Mouse (Mus musculus): Measurements from ENCODE around the gene Carhsp1.

DNA sequence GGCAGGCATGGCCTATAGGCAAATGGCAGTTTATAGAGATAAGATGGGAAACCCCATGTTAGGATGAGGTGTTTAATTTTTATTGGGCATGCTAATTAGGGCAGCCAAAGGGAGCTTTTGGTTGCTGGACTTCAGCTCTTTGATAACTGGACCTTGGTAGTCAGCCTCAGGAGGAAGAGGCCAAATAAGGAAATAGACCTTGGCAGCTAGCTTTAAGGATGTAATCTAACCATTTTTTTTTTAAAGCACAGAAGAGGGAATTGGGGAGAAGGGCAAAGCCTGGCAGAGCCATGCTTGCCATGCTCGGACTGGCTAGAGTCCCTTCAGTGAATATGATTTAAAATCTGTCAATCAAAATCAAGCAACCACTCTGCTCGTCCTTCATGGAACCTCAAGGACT, 41.5 kb downstream of the Carhsp1 start:
- TF ChIP-seq RAD21 (IDR thresholded peaks at IDR 0.05; ENCODE audit: low read depth, low read length) (no peak), TBP (IDR thresholded peaks at IDR 0.05; ENCODE audit: low read depth, low read length) (no peak), CTCF (IDR thresholded peaks at IDR 0.05 in 2 of 3, conservative IDR thresholded peaks at IDR 0.05 in 1 of 3; ENCODE audit: control insufficient read depth in 1 of 3, insufficient read depth in 1 of 3, low read depth in 2 of 3, low read length in 3 of 3, poor library complexity in 1 of 3, severe bottlenecking in 1 of 3) (no peak), BHLHE40 (IDR thresholded peaks at IDR 0.05; ENCODE audit: borderline replicate concordance, low read depth, low read length) (no peak), POLR2A (IDR thresholded peaks at IDR 0.05; ENCODE audit: control insufficient read depth in 1 of 2, insufficient read depth in 1 of 2, low read depth in 1 of 2, low read length in 2 of 2, poor library complexity in 1 of 2) (peak in 1 of 2 experiments; percentile 20; a peak in 1 of 4 replicates), MAX (IDR thresholded peaks at IDR 0.05; ENCODE audit: low read length) (no peak)

Data from MEL (cell line).